Comparison of ENCODE assay signal across 17 mouse cellular contexts in genomic region chr5:124883877-124884276, GRCm38 (mm10). TPM values are rescaled to one million over a fixed set of nuclear protein-coding genes. Genes with fewer than 3 reads are reported as not detected.
A peak's percentile ranks its signal among the peaks of the same experiment; 100 is the strongest.
DNase-seq lines count a peak whose midpoint lies in the region; ATAC-seq and TF ChIP-seq lines count a peak whose summit lies in the region.
"Had no signal": no experiment of that assay in that cellular context is flagged by ENCODE, and none has a peak within 500 bp of the region (broad histone marks: within the 10 kb centered on the region; RNA-seq: fewer than 3 reads in every experiment).

No protein-coding gene starts in this region.

- H3K4me1 ChIP-seq in forebrain, embryonic 16.5 days (replicated peaks; ENCODE audit: control insufficient read depth, insufficient read depth, low read length) = peaks cover 9% of the 10 kb centered on the region
- H3K4me1 ChIP-seq in kidney, embryonic 14.5 days (ENCODE audit: control insufficient read depth, insufficient read depth, low read length) = no peaks in the 10 kb centered on the region
- H3K4me1 ChIP-seq: midbrain, embryonic 13.5 days had no signal

- peak; percentile 66 for ATAC-seq in forebrain, embryonic 16.5 days
- ATAC-seq in kidney, embryonic 14.5 days (ENCODE audit: low FRiP score, low TSS enrichment) = no peak
- ATAC-seq: CD4-positive, CD25-positive, alpha-beta regulatory T cell, adult 4 months; lung, postnatal 0 days; midbrain, embryonic 13.5 days had no signal

- intact Hi-C loops in gastrocnemius, adult 2 months (cut with DNase I) = no loop called here

- H3K36me3 ChIP-seq in forebrain, embryonic 16.5 days (ENCODE audit: control insufficient read depth, insufficient read depth) = peaks cover 27% of the 10 kb centered on the region
- peaks cover 77% of the 10 kb centered on the region for H3K36me3 ChIP-seq in kidney, embryonic 14.5 days (ENCODE audit: control insufficient read depth, insufficient read depth, low read length)

- WGBS in forebrain, embryonic 16.5 days = 64% methylated on average over 6 of the region's 6 CpGs
- 87% methylated on average over 6 of the region's 6 CpGs for WGBS in kidney, embryonic 14.5 days

- H3K9ac ChIP-seq in forebrain, embryonic 16.5 days (replicated peaks; ENCODE audit: low read depth, low read length) = no peak overlapping the region
- H3K9ac ChIP-seq in kidney, embryonic 14.5 days (ENCODE audit: low read depth, low read length) = no peak overlapping the region
- H3K9ac ChIP-seq: hindbrain, embryonic 13.5 days; limb, embryonic 15.5 days; midbrain, embryonic 13.5 days had no signal

- TF ChIP-seq CTCF in gastrocnemius, adult 2 months (IDR thresholded peaks at IDR 0.05) = no peak

- no peak overlapping the region for H3K4me2 ChIP-seq in forebrain, embryonic 16.5 days (ENCODE audit: low read length)
- no peak overlapping the region for H3K4me2 ChIP-seq in kidney, embryonic 14.5 days (replicated peaks; ENCODE audit: low read depth, low read length)
- H3K4me2 ChIP-seq: hindbrain, embryonic 13.5 days; limb, embryonic 15.5 days; midbrain, embryonic 13.5 days had no signal

- DNase-seq in left cerebral cortex, adult 18-20 months (ENCODE audit: low spot score in 2 of 2) = peak; percentile 63 to 69
- no peak for DNase-seq in left cerebral cortex, adult 11 months (ENCODE audit: low spot score)
- DNase-seq in layer of hippocampus, postnatal 14 days (ENCODE audit: low spot score in 2 of 2) = peak; percentile 62 to 86
- peak; percentile 42 for DNase-seq in right cerebral cortex, postnatal 4 days
- no peak for DNase-seq in lung, postnatal 36 days
- DNase-seq in gastrocnemius, adult 2 months = no peak
- DNase-seq: adrenal gland, adult 8-10 months; heart, adult 11 months; kidney, postnatal 14 days; thymus, postnatal 25 days had no signal

- no peaks in the 10 kb centered on the region for H3K27me3 ChIP-seq in forebrain, embryonic 16.5 days (replicated peaks; ENCODE audit: control insufficient read depth, insufficient read depth, low read length)
- H3K27me3 ChIP-seq in kidney, embryonic 14.5 days (ENCODE audit: control insufficient read depth, insufficient read depth, low read length) = no peaks in the 10 kb centered on the region
- H3K27me3 ChIP-seq: hindbrain, embryonic 13.5 days; limb, embryonic 15.5 days; midbrain, embryonic 13.5 days had no signal

- no peak overlapping the region for H3K4me3 ChIP-seq in forebrain, embryonic 16.5 days (replicated peaks; ENCODE audit: low read length)
- no peak overlapping the region for H3K4me3 ChIP-seq in kidney, embryonic 14.5 days (ENCODE audit: low read length)
- H3K4me3 ChIP-seq in gastrocnemius, adult 2 months = no peak overlapping the region
- H3K4me3 ChIP-seq: hindbrain, embryonic 13.5 days; limb, embryonic 15.5 days; midbrain, embryonic 13.5 days had no signal

- peak overlapping the region; percentile 66 for H3K27ac ChIP-seq in forebrain, embryonic 16.5 days (ENCODE audit: low read length)
- H3K27ac ChIP-seq in kidney, embryonic 14.5 days (ENCODE audit: low read depth, low read length) = no peak overlapping the region
- H3K27ac ChIP-seq in gastrocnemius, adult 2 months = no peak overlapping the region
- H3K27ac ChIP-seq: hindbrain, embryonic 13.5 days; limb, embryonic 15.5 days; midbrain, embryonic 13.5 days had no signal

- no peaks in the 10 kb centered on the region for H3K9me3 ChIP-seq in forebrain, embryonic 16.5 days (ENCODE audit: control insufficient read depth, low read length)
- no peaks in the 10 kb centered on the region for H3K9me3 ChIP-seq in kidney, embryonic 14.5 days (ENCODE audit: control insufficient read depth, low read length)
- H3K9me3 ChIP-seq: hindbrain, embryonic 13.5 days; limb, embryonic 15.5 days; midbrain, embryonic 13.5 days had no signal

RNA-seq across cellular contexts. Expression of gene Zfp664, which starts 21.4 kb away (rescaled TPM):
- 10 to 100 TPM; 68.5 to 72.7 TPM for total RNA-seq in left cerebral cortex, adult 18-20 months (2021)
- polyA plus RNA-seq in forebrain, embryonic 16.5 days (2015; fragmentation: Nextera tagmentation; extraction: Ambion mirVana) = 92.7 and 94.8 TPM in 2 replicates
- total RNA-seq in layer of hippocampus, postnatal 14 days (2021) = 10 to 100 TPM; 58.3 to 58.8 TPM
- polyA plus RNA-seq in kidney, embryonic 14.5 days (2014; fragmentation: Nextera tagmentation; extraction: Ambion mirVana) = 108 and 129 TPM in 2 replicates
- total RNA-seq in gastrocnemius, adult 2 months (2021) = 10 to 100 TPM; 17.0 to 21.8 TPM

RNA-seq across cellular contexts. Expression of gene Ccdc92, which starts 21.7 kb away (rescaled TPM):
- 10 to 100 TPM; 89.4 to 91.9 TPM for total RNA-seq in left cerebral cortex, adult 18-20 months (2021)
- 33.1 and 35.0 TPM in 2 replicates for polyA plus RNA-seq in forebrain, embryonic 16.5 days (2015; fragmentation: Nextera tagmentation; extraction: Ambion mirVana)
- total RNA-seq in layer of hippocampus, postnatal 14 days (2021) = 10 to 100 TPM; 45.9 to 49.2 TPM
- 7.1 and 9.5 TPM in 2 replicates for polyA plus RNA-seq in kidney, embryonic 14.5 days (2014; fragmentation: Nextera tagmentation; extraction: Ambion mirVana)
- total RNA-seq in gastrocnemius, adult 2 months (2021) = under 1 TPM; 0.45 to 0.64 TPM

Comparison
In these comparisons a context has a peak if more than half of its experiments do, and no peak if none do; other contexts are left out.
1. DNase-seq: peak in left cerebral cortex, adult 18-20 months (2 of 2), layer of hippocampus, postnatal 14 days (2 of 2) and right cerebral cortex, postnatal 4 days (single experiment); none in left cerebral cortex, adult 11 months (single experiment), lung, postnatal 36 days (single experiment) and gastrocnemius, adult 2 months (single experiment).
2. RNA of gene Ccdc92, which starts 21.7 kb away (total RNA-seq): 89.4 to 91.9 TPM in left cerebral cortex, adult 18-20 months and 45.9 to 49.2 TPM in layer of hippocampus, postnatal 14 days; 0.45 to 0.64 TPM in gastrocnemius, adult 2 months; every median in the first group is over 10 times any median in the second.